Mouse (Mus musculus) CD4-positive naive resting alpha-beta T cell, adult 76 days (primary cell): ENCODE measurements around the gene Ephx3. TPM values are rescaled to one million over a fixed set of nuclear protein-coding genes. Genes with fewer than 3 reads are reported as not detected.

Experiments used
- total RNA-seq: library from RNA; stranded (reverse); gene quantifications from one replicate; pipeline ENCODE4 v1.2.4, GENCODE M21; 2023

The Ephx3 gene
- 2.2 TPM for total RNA-seq

GRCm38 (mm10) chr17:32188863-32189636 lies at the start of gene Ephx3:
Ephx3 (minus strand) TSS chr17:32189549.

DNA sequence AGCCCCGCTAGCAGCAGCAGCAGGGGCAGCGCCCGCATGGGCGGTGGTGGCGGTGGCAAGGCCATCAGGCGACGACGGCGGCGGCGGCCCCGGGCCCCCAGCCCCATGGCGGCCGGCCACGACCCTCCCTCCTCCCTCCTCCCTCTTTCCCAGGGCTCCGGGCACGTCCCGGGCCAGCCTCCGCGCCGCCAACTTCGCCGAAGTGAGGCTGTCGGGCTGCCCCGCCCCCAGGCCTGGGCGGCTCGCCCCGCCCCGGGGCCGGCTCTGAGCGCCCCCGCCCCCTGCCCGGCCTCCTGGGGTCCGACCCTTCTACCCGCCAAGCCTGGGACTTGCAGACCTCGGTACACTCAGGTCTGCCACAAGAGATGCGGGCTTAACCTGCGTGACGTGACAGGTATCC lies 22.7 kb downstream of the Ephx3 start, which contains the start of gene Notch3:
Gene Notch3, minus strand, starts transcription at position 166 of the 400 bp plus-strand sequence.

Other genes with a start within 250 kb of the Ephx3 start
- 68.1 TPM for gene Rrp1b, start 153.4 kb downstream of the Ephx3 start, total RNA-seq
- not detected for gene Hsf2bp, start 153.2 kb downstream of the Ephx3 start, total RNA-seq
- gene Notch3, start 22.7 kb downstream of the Ephx3 start, total RNA-seq: not detected
- gene Brd4, start 95.2 kb upstream of the Ephx3 start, total RNA-seq: 337 TPM
- gene Akap8, start 131.7 kb upstream of the Ephx3 start, total RNA-seq: 343 TPM
- 153 TPM for gene Akap8l, start 161.1 kb upstream of the Ephx3 start, total RNA-seq
- 32.1 TPM for gene Wiz, start 199.9 kb upstream of the Ephx3 start, total RNA-seq
- 540 TPM for gene Rasal3, start 214.0 kb upstream of the Ephx3 start, total RNA-seq
- 55.4 TPM for gene Pglyrp2, start 234.6 kb upstream of the Ephx3 start, total RNA-seq